Mouse (Mus musculus) lung, postnatal 4 days (tissue): Measurements from ENCODE around the gene Olfr211.
"Not testable (repeated sequence)": the region's sequence is repeated elsewhere in the genome, so short reads cannot be mapped to it uniquely, and the experiment has no call there.

Source experiments
- DNase-seq, 2 experiments: peaks; one replicate each; pipeline ENCODE4 v3.0.0; 2021

Olfr211 gene

GRCm38 (mm10) chr6:116488791-116489190, at the start of gene Olfr211:
TSS of gene Olfr211 (plus strand) at chr6:116489091.
- no peak for DNase-seq

DNA sequence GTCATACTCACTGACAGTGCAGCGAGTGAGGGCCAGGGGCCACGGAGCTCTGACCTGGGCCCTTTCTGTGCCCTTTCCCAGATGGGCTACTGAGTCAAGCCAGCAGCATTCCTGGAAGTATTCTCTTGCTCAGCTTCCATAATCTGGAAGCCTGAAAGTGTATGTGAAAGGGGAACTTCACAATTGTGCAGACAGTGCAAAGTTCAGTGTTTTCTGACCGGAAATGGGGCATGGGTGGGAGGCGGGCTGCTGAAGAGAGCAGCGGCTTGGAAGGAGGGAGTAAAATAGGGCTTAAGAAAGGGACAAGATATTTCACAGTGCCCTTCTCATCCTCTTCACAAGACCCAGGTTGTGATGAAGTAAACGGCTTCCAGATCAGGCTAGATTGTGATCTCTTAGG, 49.4 kb upstream of the Olfr211 start:
- DNase-seq, result no peak

- no peak for DNase-seq
These were observed 48.4 kb upstream of the Olfr211 start for GRCm38 (mm10) chr6:116440447-116440846.

- DNase-seq, result no peak
These were observed 48.0 kb upstream of the Olfr211 start for GRCm38 (mm10) chr6:116440849-116441248.

DNA sequence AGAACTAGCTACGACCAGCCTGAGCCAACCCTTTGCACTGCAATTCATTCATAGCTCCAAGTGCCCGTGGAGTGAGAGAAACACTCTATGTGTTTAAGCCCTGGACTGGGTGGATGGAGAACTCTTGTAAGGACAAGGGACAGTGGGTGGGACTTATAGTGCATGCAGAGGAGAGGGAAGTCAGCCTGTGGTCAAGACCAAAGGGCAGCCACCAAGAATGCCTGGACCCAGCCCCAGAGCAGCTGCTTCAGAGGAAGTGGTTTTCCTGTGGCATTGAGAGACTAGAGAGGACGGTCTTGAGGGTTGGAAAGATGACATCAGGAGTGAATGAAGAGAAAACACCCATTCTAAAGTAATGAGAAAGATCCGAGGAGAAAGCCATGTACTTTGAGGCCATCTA, 33.1 kb upstream of the Olfr211 start:
- peak; percentile 47 to 61 for DNase-seq

GRCm38 (mm10) chr6:116456482-116456881, 32.4 kb upstream of the Olfr211 start:
- DNase-seq, result no peak

GRCm38 (mm10) chr6:116458728-116459127, 30.2 kb upstream of the Olfr211 start:
- DNase-seq, result no peak

DNA sequence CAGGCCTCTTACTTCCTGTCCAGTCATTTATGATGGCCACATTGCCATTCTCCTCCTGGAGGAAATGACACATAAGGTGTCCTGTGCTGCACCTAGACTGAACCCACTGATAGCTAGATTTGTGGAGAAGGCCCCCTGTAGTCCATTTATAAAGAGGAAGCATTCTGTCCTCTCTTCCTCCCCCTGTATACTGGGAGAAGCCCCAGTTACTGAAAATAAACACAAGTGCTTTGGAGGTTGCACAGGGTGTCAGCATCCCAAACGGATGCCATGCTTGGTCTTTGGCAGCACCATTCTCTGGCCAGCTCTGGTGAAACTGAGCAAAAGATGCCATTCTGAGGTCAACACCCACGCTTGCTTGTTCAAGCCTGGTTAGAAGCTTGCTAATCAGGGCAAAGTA, 29.7 kb upstream of the Olfr211 start:
- DNase-seq, result no peak

- DNase-seq, result peak; percentile 47
These were observed 28.2 kb upstream of the Olfr211 start, which contains the start of gene Alox5 for GRCm38 (mm10) chr6:116460544-116461283. TSS of gene Alox5 (minus strand) at chr6:116461178.

DNA sequence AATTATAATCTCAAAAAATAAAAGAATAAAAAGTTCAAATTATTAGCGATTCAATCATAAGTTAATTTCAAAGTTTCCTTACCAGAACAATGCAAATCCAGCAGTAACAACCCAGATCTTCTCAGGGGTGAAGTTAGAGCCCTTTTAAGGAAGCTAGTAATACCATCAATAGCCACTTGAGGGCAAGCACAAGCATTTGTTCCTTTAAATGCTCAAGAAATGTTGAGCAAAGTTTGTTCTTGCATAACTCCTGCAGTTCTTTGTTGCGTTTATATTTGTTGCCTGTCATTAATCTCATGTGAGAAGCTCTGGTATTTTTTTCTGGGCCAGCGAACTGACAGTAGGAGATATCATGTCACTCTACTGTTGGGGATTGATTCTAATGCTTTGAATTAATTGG, 20.8 kb upstream of the Olfr211 start:
- no peak for DNase-seq

- DNase-seq, result no peak
These were observed 3.8 kb upstream of the Olfr211 start for GRCm38 (mm10) chr6:116485081-116485480.

GRCm38 (mm10) chr6:116486833-116487232, 2.1 kb upstream of the Olfr211 start:
- no peak for DNase-seq

- no peak for DNase-seq
These were observed 4.9 kb downstream of the Olfr211 start for GRCm38 (mm10) chr6:116493742-116494141.

- DNase-seq, result no peak
These were observed 7.1 kb downstream of the Olfr211 start for GRCm38 (mm10) chr6:116495960-116496359.

GRCm38 (mm10) chr6:116506302-116507003, 17.6 kb downstream of the Olfr211 start, which contains the start of gene Olfr212:
TSS of gene Olfr212 (plus strand) at chr6:116506516.
- DNase-seq, result not testable (repeated sequence)

DNA sequence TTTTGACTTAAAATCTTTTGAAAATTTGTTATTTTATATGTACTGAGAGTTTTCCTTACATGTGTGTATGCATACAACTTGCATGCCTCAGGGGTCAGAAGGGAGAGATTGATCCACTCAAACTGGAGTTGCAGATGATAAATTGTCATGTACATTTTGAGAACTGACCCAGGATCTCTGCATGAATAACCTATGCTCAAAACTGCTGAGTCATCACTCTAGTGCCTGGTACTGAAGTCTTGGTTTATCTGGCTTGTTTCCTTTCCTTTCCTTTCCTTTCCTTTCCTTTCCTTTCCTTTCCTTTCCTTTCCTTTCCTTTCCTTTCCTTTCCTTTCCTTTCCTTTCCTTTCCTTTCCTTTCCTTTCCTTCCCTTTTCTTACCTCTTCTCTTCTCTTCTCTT, 25.9 kb downstream of the Olfr211 start:
- no peak for DNase-seq

- DNase-seq, result no peak
These were observed 49.3 kb downstream of the Olfr211 start, which contains the start of gene Olfr213 for GRCm38 (mm10) chr6:116538156-116538555. TSS of gene Olfr213 (plus strand) at chr6:116538456.

GRCm38 (mm10) chr6:116542500-116542899, 53.6 kb downstream of the Olfr211 start:
- DNase-seq, result no peak
